Mouse (Mus musculus): Measurements from ENCODE around the gene Zfand5. TPM values are rescaled to one million over a fixed set of nuclear protein-coding genes. Genes with fewer than 3 reads are reported as not detected.

Gene Zfand5
- total RNA-seq, 2 experiments from 2014 or later, result 139 to 144 TPM

GRCm38 (mm10) chr19:21330305-21331115 lies 58.4 kb downstream of the Zfand5 start:
- no peak for DNase-seq

- DNase-seq, result no peak
These were observed 59.6 kb downstream of the Zfand5 start for GRCm38 (mm10) chr19:21331621-21332155.

Other genes with a start within 250 kb of the Zfand5 start
- 100 to 1,000 TPM; 126 to 131 TPM for gene Gda, start 201.2 kb downstream of the Zfand5 start, total RNA-seq (2021)

Measured in layer of hippocampus, postnatal 36 days (tissue).